In genomic region chr7:47146034-47146812, GRCm38 (mm10) we compare ENCODE assay signal across 9 mouse cellular contexts. TPM values are rescaled to one million over a fixed set of nuclear protein-coding genes. Genes with fewer than 3 reads are reported as not detected.
DNase-seq lines count a peak whose midpoint lies in the region; ATAC-seq lines count a peak whose summit lies in the region.
"Had no signal": no experiment of that assay in that cellular context is flagged by ENCODE, and none has a peak within 500 bp of the region (broad histone marks: within the 10 kb centered on the region; RNA-seq: fewer than 3 reads in every experiment).

No protein-coding gene starts in this region.

- no peaks in the 10 kb centered on the region for H3K9me3 ChIP-seq in forebrain, embryonic 14.5 days (replicated peaks; ENCODE audit: control insufficient read depth, low read length)
- no peaks in the 10 kb centered on the region for H3K9me3 ChIP-seq in forebrain, embryonic 11.5 days (ENCODE audit: control insufficient read depth, low read length)
- no peaks in the 10 kb centered on the region for H3K9me3 ChIP-seq in neural tube, embryonic 11.5 days (ENCODE audit: control insufficient read depth, low read length)
- no peaks in the 10 kb centered on the region for H3K9me3 ChIP-seq in neural tube, embryonic 15.5 days (replicated peaks)
- H3K9me3 ChIP-seq: megakaryocyte, embryonic 14.5 days had no signal

- no peaks in the 10 kb centered on the region for H3K27me3 ChIP-seq in forebrain, embryonic 14.5 days (replicated peaks; ENCODE audit: control insufficient read depth, insufficient read depth, low read length)
- H3K27me3 ChIP-seq in forebrain, embryonic 11.5 days (ENCODE audit: control insufficient read depth, insufficient read depth, low read length): no peaks in the 10 kb centered on the region
- H3K27me3 ChIP-seq in neural tube, embryonic 11.5 days (ENCODE audit: control insufficient read depth, insufficient read depth, low read length): no peaks in the 10 kb centered on the region
- H3K27me3 ChIP-seq in neural tube, embryonic 15.5 days (replicated peaks): 0 out of 2 replicates have a peak, but pooled peaks cover 2% of the 10 kb centered on the region

- intact Hi-C loops in left cerebral cortex, postnatal 36 days (cut with DNase I): loop anchor here (5.0 kb wide), 1 partner anchor 64 kb away; no protein-coding TSS in a partner anchor

- H3K36me3 ChIP-seq in forebrain, embryonic 14.5 days (ENCODE audit: control insufficient read depth, insufficient read depth, low read length): no peaks in the 10 kb centered on the region
- no peaks in the 10 kb centered on the region for H3K36me3 ChIP-seq in forebrain, embryonic 11.5 days (ENCODE audit: control insufficient read depth, insufficient read depth, low read length)
- H3K36me3 ChIP-seq in neural tube, embryonic 11.5 days (ENCODE audit: control insufficient read depth, insufficient read depth, low read length): no peaks in the 10 kb centered on the region
- H3K36me3 ChIP-seq in neural tube, embryonic 15.5 days: no peaks in the 10 kb centered on the region

- peak; percentile 51 for DNase-seq in forebrain, embryonic 14.5 days (ENCODE audit: low spot score)
- no peak for DNase-seq in forebrain, embryonic 11.5 days (ENCODE audit: low spot score)
- DNase-seq in neural tube, embryonic 11.5 days (ENCODE audit: low spot score): peak; percentile 31
- peak; percentile 48 for DNase-seq in embryo, embryonic 10 days (ENCODE audit: low spot score)
- DNase-seq in left cerebral cortex, postnatal 36 days (ENCODE audit: low spot score in 2 of 2): peak; percentile 30 to 44
- peak; percentile 61 for DNase-seq in right cerebral cortex, postnatal 4 days
- DNase-seq in yolk sac, embryonic 10.5 days (ENCODE audit: low spot score): no peak

- no peak overlapping the region for H3K9ac ChIP-seq in forebrain, embryonic 14.5 days (ENCODE audit: low read length)
- no peak overlapping the region for H3K9ac ChIP-seq in forebrain, embryonic 11.5 days (ENCODE audit: low read length)
- no peak overlapping the region for H3K9ac ChIP-seq in neural tube, embryonic 11.5 days (ENCODE audit: low read length)
- no peak overlapping the region for H3K9ac ChIP-seq in neural tube, embryonic 15.5 days (replicated peaks)

- no peak overlapping the region for H3K4me2 ChIP-seq in forebrain, embryonic 14.5 days (ENCODE audit: low read length)
- no peak overlapping the region for H3K4me2 ChIP-seq in forebrain, embryonic 11.5 days (ENCODE audit: low read depth, low read length, severe bottlenecking)
- H3K4me2 ChIP-seq in neural tube, embryonic 11.5 days (ENCODE audit: low read depth): no peak overlapping the region
- H3K4me2 ChIP-seq in neural tube, embryonic 15.5 days: no peak overlapping the region

- no peak for ATAC-seq in forebrain, embryonic 14.5 days
- no peak for ATAC-seq in forebrain, embryonic 11.5 days (replicated peaks; ENCODE audit: low FRiP score)
- ATAC-seq in neural tube, embryonic 11.5 days (ENCODE audit: insufficient read depth, low FRiP score, low TSS enrichment): no peak
- ATAC-seq in neural tube, embryonic 15.5 days (ENCODE audit: low FRiP score): no peak

- no peak overlapping the region for H3K4me3 ChIP-seq in forebrain, embryonic 14.5 days (ENCODE audit: low read depth, low read length)
- H3K4me3 ChIP-seq in forebrain, embryonic 11.5 days (ENCODE audit: low read depth, low read length): no peak overlapping the region
- no peak overlapping the region for H3K4me3 ChIP-seq in neural tube, embryonic 11.5 days (ENCODE audit: low read depth, low read length)
- no peak overlapping the region for H3K4me3 ChIP-seq in neural tube, embryonic 15.5 days (replicated peaks)
- H3K4me3 ChIP-seq: megakaryocyte, embryonic 14.5 days had no signal

- no peak overlapping the region for H3K27ac ChIP-seq in forebrain, embryonic 14.5 days (ENCODE audit: low read depth, low read length)
- H3K27ac ChIP-seq in forebrain, embryonic 11.5 days (ENCODE audit: low read depth, low read length): no peak overlapping the region
- no peak overlapping the region for H3K27ac ChIP-seq in neural tube, embryonic 11.5 days (ENCODE audit: low read depth, low read length)
- no peak overlapping the region for H3K27ac ChIP-seq in neural tube, embryonic 15.5 days (replicated peaks)

- WGBS in forebrain, embryonic 14.5 days: 67% methylated on average over 12 of the region's 12 CpGs
- 65% methylated on average over 12 of the region's 12 CpGs for WGBS in forebrain, embryonic 11.5 days
- 62% methylated on average over 12 of the region's 12 CpGs for WGBS in neural tube, embryonic 11.5 days
- 60% methylated on average over 12 of the region's 12 CpGs for WGBS in neural tube, embryonic 15.5 days

- no peaks in the 10 kb centered on the region for H3K4me1 ChIP-seq in forebrain, embryonic 14.5 days (ENCODE audit: control insufficient read depth, insufficient read depth, low read length)
- no peaks in the 10 kb centered on the region for H3K4me1 ChIP-seq in forebrain, embryonic 11.5 days (replicated peaks; ENCODE audit: control insufficient read depth, insufficient read depth, low read length)
- H3K4me1 ChIP-seq in neural tube, embryonic 11.5 days (ENCODE audit: control insufficient read depth, insufficient read depth, low read length): no peaks in the 10 kb centered on the region
- H3K4me1 ChIP-seq in neural tube, embryonic 15.5 days: no peaks in the 10 kb centered on the region

RNA-seq across cellular contexts. Expression of gene Ptpn5, which starts 12.7 kb away (rescaled TPM):
- polyA plus RNA-seq in forebrain, embryonic 14.5 days (2014; fragmentation: Nextera tagmentation; extraction: Ambion mirVana): 53.4 and 65.6 TPM in 2 replicates
- polyA plus RNA-seq in forebrain, embryonic 11.5 days (2014; fragmentation: Nextera tagmentation; extraction: Ambion mirVana): 14.9 and 15.3 TPM in 2 replicates
- polyA plus RNA-seq in neural tube, embryonic 11.5 days (2014; fragmentation: Nextera tagmentation; extraction: Ambion mirVana): 28.1 and 30.0 TPM in 2 replicates
- polyA plus RNA-seq in neural tube, embryonic 15.5 days (2015; fragmentation: Nextera tagmentation; extraction: Ambion mirVana): 163 and 187 TPM in 2 replicates
- total RNA-seq in left cerebral cortex, postnatal 36 days (2021): 100 to 1,000 TPM; 149 to 184 TPM

RNA-seq across cellular contexts. Expression of gene Mrgpra6, which starts 58.5 kb away (rescaled TPM):
- not detected in 2 replicates for polyA plus RNA-seq in forebrain, embryonic 14.5 days (2014; fragmentation: Nextera tagmentation; extraction: Ambion mirVana)
- not detected in 2 replicates for polyA plus RNA-seq in forebrain, embryonic 11.5 days (2014; fragmentation: Nextera tagmentation; extraction: Ambion mirVana)
- polyA plus RNA-seq in neural tube, embryonic 11.5 days (2014; fragmentation: Nextera tagmentation; extraction: Ambion mirVana): not detected in 2 replicates
- not detected in 2 replicates for polyA plus RNA-seq in neural tube, embryonic 15.5 days (2015; fragmentation: Nextera tagmentation; extraction: Ambion mirVana)
- not detected for total RNA-seq in left cerebral cortex, postnatal 36 days (2021)

Comparison
In these comparisons a context has a peak if more than half of its experiments do, and no peak if none do; other contexts are left out.
1. DNase-seq: peak in forebrain, embryonic 14.5 days (single experiment), neural tube, embryonic 11.5 days (single experiment), embryo, embryonic 10 days (single experiment), left cerebral cortex, postnatal 36 days (2 of 2) and right cerebral cortex, postnatal 4 days (single experiment); none in forebrain, embryonic 11.5 days (single experiment) and yolk sac, embryonic 10.5 days (single experiment).